Mouse (Mus musculus) embryonic fibroblast, embryonic 13.5 days (primary cell): ENCODE measurements around the gene Osbpl10. TPM values are rescaled to one million over a fixed set of nuclear protein-coding genes. Genes with fewer than 3 reads are reported as not detected.

Experiments
- H3K27ac ChIP-seq: 2 replicates; pipeline ENCODE4 v1.5.1; 2012; ENCODE audit warnings: low read length, control low read depth, inconsistent platforms; ENCODE audit not compliant: insufficient read depth
- H3K4me1 ChIP-seq: 2 replicates; pipeline ENCODE4 v1.6.1; 2011; ENCODE audit warnings: low read length; ENCODE audit not compliant: control insufficient read depth, insufficient read depth
- H3K4me3 ChIP-seq: 2 replicates; pipeline ENCODE4 v1.5.1; 2011; ENCODE audit warnings: mild to moderate bottlenecking, control low read depth, low read length; ENCODE audit not compliant: insufficient read depth
- CTCF ChIP-seq: IDR thresholded peaks from 2 replicates; pipeline ENCODE4 v1.5.1; 2011; ENCODE audit warnings: mild to moderate bottlenecking, control low read depth, low read length, moderate library complexity, borderline replicate concordance; ENCODE audit not compliant: insufficient read depth
- POLR2A ChIP-seq: IDR thresholded peaks from 2 replicates; pipeline ENCODE4 v1.6.1; 2011; ENCODE audit warnings: low read depth, mild to moderate bottlenecking, control low read depth, low read length, moderate library complexity
- polyA plus RNA-seq: library from polyadenylated mRNA; stranded (reverse); fragments of >200 nt; gene quantifications from 2 replicates; pipeline ENCODE4 v1.2.4, GENCODE M21; 2011; ENCODE audit warnings: low read depth; ENCODE audit not compliant: missing spikeins, insufficient read length

Osbpl10 gene
- polyA plus RNA-seq, 1 experiment, result 3.1 TPM

GRCm38 (mm10) chr9:115278641-115279040 lies 300.3 kb downstream of the Osbpl10 start:
- TF ChIP-seq CTCF (no peak), POLR2A (no peak)
- H3K27ac ChIP-seq, result no peak overlapping the region
- no peak overlapping the region for H3K4me3 ChIP-seq
- H3K4me1 ChIP-seq, result no peaks in the 10 kb centered on the region

Other genes with a start within 250 kb of the Osbpl10 start
- gene Cmtm6, start 247.5 kb upstream of the Osbpl10 start, polyA plus RNA-seq, result 17.6 and 17.8 TPM in 2 replicates
- 95.8 and 105 TPM in 2 replicates for gene Cmtm7, start 196.7 kb upstream of the Osbpl10 start, polyA plus RNA-seq
- gene Cmtm8, start 134.4 kb upstream of the Osbpl10 start, polyA plus RNA-seq, result 1.3 and 1.8 TPM in 2 replicates
- gene Gpd1l, start 44.6 kb upstream of the Osbpl10 start, polyA plus RNA-seq, result 8.1 and 8.9 TPM in 2 replicates
- gene Rps27rt, start 4.2 kb downstream of the Osbpl10 start, polyA plus RNA-seq, result 1,990 and 2,799 TPM in 2 replicates